Comparison of ENCODE assay signal across 9 mouse cellular contexts in the genomic region with DNA sequence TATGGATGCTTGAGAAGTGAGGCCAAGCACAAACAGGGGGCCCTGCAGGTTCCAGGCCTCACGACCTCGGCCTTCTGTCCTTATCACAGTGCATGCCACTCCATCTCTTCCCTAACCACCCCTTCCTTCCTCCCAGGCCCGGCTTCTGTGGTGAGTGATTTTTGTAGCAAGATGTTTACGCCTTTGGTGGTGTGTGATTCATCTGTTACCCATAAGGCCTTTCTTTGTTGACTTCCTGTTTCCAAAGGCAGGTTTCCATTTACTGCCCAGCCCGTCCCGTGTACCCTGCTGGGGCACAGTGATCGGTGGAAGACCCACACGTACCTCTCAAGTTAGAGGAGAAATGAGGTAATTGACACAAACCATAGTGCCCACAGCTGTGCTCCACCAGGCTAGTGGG. TPM values are rescaled to one million over a fixed set of nuclear protein-coding genes. Genes with fewer than 3 reads are reported as not detected.
DNase-seq lines count a peak whose midpoint lies in the region; TF ChIP-seq lines count a peak whose summit lies in the region.
"Had no signal": no experiment of that assay in that cellular context is flagged by ENCODE, and none has a peak within 500 bp of the region (broad histone marks: within the 10 kb centered on the region; RNA-seq: fewer than 3 reads in every experiment).

No protein-coding gene starts in this region.

- peak overlapping the region; percentile 43 for H3K27ac ChIP-seq in heart, adult 2 months
- no peak overlapping the region for H3K27ac ChIP-seq in heart, embryonic 10.5 days
- H3K27ac ChIP-seq in thymus, adult 2 months (ENCODE audit: control insufficient read depth, insufficient read depth, low read length): peak overlapping the region; percentile 70

- H3K9ac ChIP-seq in heart, adult 2 months (ENCODE audit: low read depth, low read length): no peak overlapping the region

- H3K79me2 ChIP-seq in heart, adult 2 months (replicated peaks; ENCODE audit: control insufficient read depth, insufficient read depth, low read length): no peaks in the 10 kb centered on the region

- H3K36me3 ChIP-seq in heart, adult 2 months (ENCODE audit: control insufficient read depth, insufficient read depth, low read length): no peaks in the 10 kb centered on the region
- H3K36me3 ChIP-seq in heart, embryonic 10.5 days: no peaks in the 10 kb centered on the region
- no peaks in the 10 kb centered on the region for H3K36me3 ChIP-seq in thymus, adult 2 months (ENCODE audit: control insufficient read depth, insufficient read depth, low read length)
- H3K36me3 ChIP-seq: G1E had no signal

- TF ChIP-seq CTCF in heart, adult 2 months (IDR thresholded peaks at IDR 0.05): no peak
- no peak for TF ChIP-seq CTCF in thymus, adult 2 months (IDR thresholded peaks at IDR 0.05; ENCODE audit: borderline replicate concordance, control insufficient read depth, extremely low read depth, insufficient read depth, low read length, poor library complexity)

- H3K4me1 ChIP-seq in heart, adult 2 months (ENCODE audit: control insufficient read depth, insufficient read depth, low read length): peaks cover 10% of the 10 kb centered on the region
- H3K4me1 ChIP-seq in heart, embryonic 10.5 days: peaks cover 11% of the 10 kb centered on the region
- peaks cover 26% of the 10 kb centered on the region for H3K4me1 ChIP-seq in thymus, adult 2 months (replicated peaks; ENCODE audit: control insufficient read depth, insufficient read depth, low read length)

- no peaks in the 10 kb centered on the region for H3K9me3 ChIP-seq in heart, embryonic 10.5 days
- H3K9me3 ChIP-seq: G1E had no signal

- intact Hi-C loops in heart, adult 2 months (cut with DNase I): no loop called here

- peak; percentile 47; the same call in 1 of the 2 replicates for TF ChIP-seq POLR2A in heart, adult 2 months (IDR thresholded peaks at IDR 0.05; ENCODE audit: insufficient read depth, low read depth, low read length)
- no peak for TF ChIP-seq POLR2A in thymus, adult 2 months (IDR thresholded peaks at IDR 0.05; ENCODE audit: control insufficient read depth, extremely low read depth, insufficient read depth, low read length, poor library complexity)

- WGBS in heart, adult 2 months: 34% methylated on average over 8 of the region's 8 CpGs
- WGBS in heart, embryonic 10.5 days: 55% methylated on average over 8 of the region's 8 CpGs
- WGBS in thymus, adult 2 months: 8% methylated on average over 8 of the region's 8 CpGs

- 0 out of 2 replicates have a peak, but pooled peaks have one; percentile 26 for TF ChIP-seq EP300 in heart, adult 2 months (IDR thresholded peaks at IDR 0.05; ENCODE audit: insufficient read depth, low read depth, low read length)

- DNase-seq in heart, adult 2 months: peak; percentile 33 to 64
- no peak for DNase-seq in heart, embryonic 10.5 days (ENCODE audit: low spot score)
- DNase-seq in induced T-regulatory cell, adult 2 months (ENCODE audit: low read depth): peak; percentile 88
- DNase-seq in lung, postnatal 25 days (ENCODE audit: low spot score): peak; percentile 86
- peak; percentile 36 for DNase-seq in thymus, adult 2 months
- no peak for DNase-seq in gastrocnemius, postnatal 4 days (ENCODE audit: low spot score in 2 of 2)
- no peak for DNase-seq in layer of hippocampus, adult 9-11 months
- DNase-seq in left cerebral cortex, adult 8-10 months (ENCODE audit: low spot score in 2 of 2): no peak

- no peaks in the 10 kb centered on the region for H3K27me3 ChIP-seq in heart, adult 2 months (ENCODE audit: control insufficient read depth, insufficient read depth, low read length)
- H3K27me3 ChIP-seq in heart, embryonic 10.5 days (ENCODE audit: insufficient read depth, poor library complexity, severe bottlenecking): no peaks in the 10 kb centered on the region
- H3K27me3 ChIP-seq in thymus, adult 2 months (ENCODE audit: control insufficient read depth, insufficient read depth, low read length): no peaks in the 10 kb centered on the region

- no peak overlapping the region for H3K4me3 ChIP-seq in heart, adult 2 months
- H3K4me3 ChIP-seq in heart, embryonic 10.5 days: no peak overlapping the region
- no peak overlapping the region for H3K4me3 ChIP-seq in thymus, adult 2 months (ENCODE audit: control insufficient read depth, insufficient read depth, low read length)

RNA-seq across cellular contexts. Expression of a gene that starts 29.1 kb away (rescaled TPM):
- not detected for total RNA-seq in heart, adult 2 months (2021)
- polyA plus RNA-seq in heart, adult 2 months (2012; rRNA removed): 0.29 and 0.53 TPM in 2 replicates
- polyA plus RNA-seq in heart, embryonic 10.5 days (2016; fragmentation: Nextera tagmentation; extraction: Ambion mirVana): 1.2 and 2.5 TPM in 2 replicates
- polyA plus RNA-seq in thymus, adult 2 months (2012; rRNA removed): 1.00 and 1.2 TPM in 2 replicates
- under 1 TPM in 1 of 2 experiments, not detected in 1; 0.20 TPM for total RNA-seq in gastrocnemius, postnatal 4 days (2021)
- under 1 TPM in 2 of 4 experiments, not detected in 2; 0.18 to 0.30 TPM for total RNA-seq in left cerebral cortex, adult 8-10 months (2022)

RNA-seq across cellular contexts. Expression of a gene that starts 29.4 kb away (rescaled TPM):
- 1 to 10 TPM; 3.7 to 4.3 TPM for total RNA-seq in heart, adult 2 months (2021)
- polyA plus RNA-seq in heart, adult 2 months (2012; rRNA removed): 5.6 and 7.6 TPM in 2 replicates
- polyA plus RNA-seq in heart, embryonic 10.5 days (2016; fragmentation: Nextera tagmentation; extraction: Ambion mirVana): 16.6 and 40.3 TPM in 2 replicates
- polyA plus RNA-seq in thymus, adult 2 months (2012; rRNA removed): 27.6 and 34.6 TPM in 2 replicates
- total RNA-seq in gastrocnemius, postnatal 4 days (2021): under 1 TPM; 0.74 to 0.75 TPM
- 1 to 10 TPM; 5.2 to 6.6 (median 6.1) TPM for total RNA-seq in left cerebral cortex, adult 8-10 months (2022)
- polyA plus RNA-seq: G1E had no signal

RNA-seq across cellular contexts. Expression of a gene that starts 39.6 kb away (rescaled TPM):
- 10 to 100 TPM; 30.5 to 31.1 TPM for total RNA-seq in heart, adult 2 months (2021)
- 45.0 and 55.2 TPM in 2 replicates for polyA plus RNA-seq in heart, adult 2 months (2012; rRNA removed)
- polyA plus RNA-seq in heart, embryonic 10.5 days (2016; fragmentation: Nextera tagmentation; extraction: Ambion mirVana): 24.3 and 26.4 TPM in 2 replicates
- polyA plus RNA-seq in thymus, adult 2 months (2012; rRNA removed): 247 and 283 TPM in 2 replicates
- 10 to 100 TPM; 21.2 to 23.0 TPM for total RNA-seq in gastrocnemius, postnatal 4 days (2021)
- 10 to 100 TPM; 25.8 to 33.5 (median 30.0) TPM for total RNA-seq in left cerebral cortex, adult 8-10 months (2022)

RNA-seq across cellular contexts. Expression of a gene that starts 46.0 kb away (rescaled TPM):
- total RNA-seq in heart, adult 2 months (2021): 100 to 1,000 TPM; 103 to 110 TPM
- polyA plus RNA-seq in heart, adult 2 months (2012; rRNA removed): 124 and 135 TPM in 2 replicates
- polyA plus RNA-seq in heart, embryonic 10.5 days (2016; fragmentation: Nextera tagmentation; extraction: Ambion mirVana): 15.0 and 26.9 TPM in 2 replicates
- 288 and 342 TPM in 2 replicates for polyA plus RNA-seq in thymus, adult 2 months (2012; rRNA removed)
- total RNA-seq in gastrocnemius, postnatal 4 days (2021): 10 to 100 TPM; 79.3 to 80.5 TPM
- total RNA-seq in left cerebral cortex, adult 8-10 months (2022): 100 to 1,000 TPM; 114 to 125 (median 120) TPM

RNA-seq across cellular contexts. Expression of a gene that starts 48.6 kb away (rescaled TPM):
- 1 to 10 TPM in 1 of 2 experiments, under 1 TPM in 1; 0.63 to 1.5 TPM for total RNA-seq in heart, adult 2 months (2021)
- 2.9 and 3.4 TPM in 2 replicates for polyA plus RNA-seq in heart, adult 2 months (2012; rRNA removed)
- polyA plus RNA-seq in heart, embryonic 10.5 days (2016; fragmentation: Nextera tagmentation; extraction: Ambion mirVana): 0.22 and 1.5 TPM in 2 replicates
- 1.4 and 2.2 TPM in 2 replicates for polyA plus RNA-seq in thymus, adult 2 months (2012; rRNA removed)
- total RNA-seq in gastrocnemius, postnatal 4 days (2021): 1 to 10 TPM; 2.3 to 3.8 TPM
- 100 to 1,000 TPM; 162 to 173 (median 169) TPM for total RNA-seq in left cerebral cortex, adult 8-10 months (2022)
- total RNA-seq: G1E had no signal
- polyA plus RNA-seq: G1E had no signal

Comparison
In these comparisons a context has a peak if more than half of its experiments do, and no peak if none do; other contexts are left out.
1. DNase-seq: peak in heart, adult 2 months (2 of 2), induced T-regulatory cell, adult 2 months (single experiment), lung, postnatal 25 days (single experiment) and thymus, adult 2 months (single experiment); none in heart, embryonic 10.5 days (single experiment), gastrocnemius, postnatal 4 days (0 of 2), layer of hippocampus, adult 9-11 months (single experiment) and left cerebral cortex, adult 8-10 months (0 of 2).